Mouse (Mus musculus) heart, postnatal 14 days (tissue): ENCODE measurements around the gene Rad18. TPM values are rescaled to one million over a fixed set of nuclear protein-coding genes. Genes with fewer than 3 reads are reported as not detected.

ENCODE experiments used
- total RNA-seq, 2 experiments: library from RNA; stranded (reverse); gene quantifications; 2 replicates each; pipeline ENCODE4 v1.2.3; 2021

The Rad18 gene
- total RNA-seq, 2 experiments from 2014 or later: 2.7 to 3.3 TPM

Other genes starting within 250 kb of the Rad18 start
- 100 to 1,000 TPM; 131 to 137 TPM for gene Cav3, start 237.2 kb downstream of the Rad18 start, total RNA-seq
- gene Oxtr, start 206.7 kb downstream of the Rad18 start, total RNA-seq: under 1 TPM; 0.15 to 0.19 TPM